Mouse (Mus musculus): ENCODE data around the gene Plin1.

Plin1 gene

DNA sequence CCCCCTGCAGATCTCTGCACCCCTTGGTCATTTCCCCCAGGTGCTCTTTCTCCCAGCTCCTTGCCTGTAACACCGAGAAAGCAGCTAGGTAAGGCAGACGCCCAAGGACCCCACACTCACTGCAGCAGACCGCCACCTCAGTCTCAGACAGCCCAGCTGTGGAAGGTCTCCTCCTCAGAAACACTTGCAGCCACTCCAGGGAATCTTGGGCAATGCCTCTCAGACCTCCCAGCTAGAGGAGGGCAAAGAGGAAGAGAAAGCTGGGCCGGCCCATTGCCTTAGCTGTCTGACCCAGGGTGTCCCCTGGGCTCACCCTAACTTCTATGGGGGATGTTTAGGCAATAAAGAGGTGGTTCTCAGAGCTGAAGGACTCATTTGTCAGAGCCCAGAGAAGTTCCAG, at the start of gene Plin1:
Gene Plin1 (minus strand): TSS at position 282 of the 400 bp plus-strand sequence.
- DNase-seq (ENCODE audit: low read depth, low spot score): no peak

DNA sequence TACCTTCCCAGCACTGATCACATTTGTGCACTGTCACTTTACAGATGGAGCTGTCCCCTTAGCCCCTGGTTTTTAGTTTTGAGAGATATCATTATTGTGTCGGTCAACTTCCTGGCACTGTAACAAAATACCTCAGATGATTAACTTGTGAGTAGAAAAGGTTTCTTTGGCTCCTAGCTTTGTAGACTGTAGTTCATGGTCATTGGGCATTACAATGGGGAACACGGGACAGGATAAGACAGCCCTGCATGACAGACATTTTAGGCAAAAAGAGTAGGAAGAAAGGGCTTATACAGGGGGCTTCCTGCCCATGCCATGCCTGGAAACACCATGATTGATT, 49.8 kb upstream of the Plin1 start:
- DNase-seq (ENCODE audit: low read depth, low spot score): no peak

DNA sequence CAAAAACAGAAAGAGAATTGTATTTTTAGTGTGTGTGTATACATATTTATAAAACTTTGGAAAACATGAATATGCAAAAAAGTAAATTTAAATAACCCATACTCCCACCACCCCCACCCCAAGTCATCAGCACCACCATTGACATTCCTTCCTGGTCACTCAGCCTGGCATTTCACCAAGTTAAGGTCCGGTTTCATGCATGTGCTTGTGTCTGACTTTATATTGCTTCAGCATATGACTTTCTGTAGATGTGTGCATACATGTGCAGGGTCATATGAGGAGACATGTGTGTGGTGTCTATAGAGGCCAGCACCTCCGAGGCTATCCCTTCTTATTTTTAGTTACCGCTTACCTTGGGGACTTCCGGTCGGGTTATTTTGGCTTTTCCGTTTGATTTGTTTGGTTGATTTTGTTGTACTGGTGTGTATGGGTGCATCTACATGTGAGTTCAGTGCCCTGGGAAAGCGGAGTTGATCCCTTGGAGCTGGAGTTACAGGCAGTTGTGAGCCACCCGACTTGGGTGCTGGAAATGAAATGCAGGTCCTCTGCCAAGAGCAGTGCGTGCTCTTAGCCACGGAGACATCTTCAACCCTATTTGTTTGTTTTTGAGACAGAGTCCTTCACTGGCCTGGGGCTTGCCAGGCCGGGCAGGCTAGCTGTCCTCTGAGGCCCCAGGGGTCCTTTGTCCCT, 49.3 kb upstream of the Plin1 start:
- DNase-seq (ENCODE audit: low read depth, low spot score): no peak

DNA sequence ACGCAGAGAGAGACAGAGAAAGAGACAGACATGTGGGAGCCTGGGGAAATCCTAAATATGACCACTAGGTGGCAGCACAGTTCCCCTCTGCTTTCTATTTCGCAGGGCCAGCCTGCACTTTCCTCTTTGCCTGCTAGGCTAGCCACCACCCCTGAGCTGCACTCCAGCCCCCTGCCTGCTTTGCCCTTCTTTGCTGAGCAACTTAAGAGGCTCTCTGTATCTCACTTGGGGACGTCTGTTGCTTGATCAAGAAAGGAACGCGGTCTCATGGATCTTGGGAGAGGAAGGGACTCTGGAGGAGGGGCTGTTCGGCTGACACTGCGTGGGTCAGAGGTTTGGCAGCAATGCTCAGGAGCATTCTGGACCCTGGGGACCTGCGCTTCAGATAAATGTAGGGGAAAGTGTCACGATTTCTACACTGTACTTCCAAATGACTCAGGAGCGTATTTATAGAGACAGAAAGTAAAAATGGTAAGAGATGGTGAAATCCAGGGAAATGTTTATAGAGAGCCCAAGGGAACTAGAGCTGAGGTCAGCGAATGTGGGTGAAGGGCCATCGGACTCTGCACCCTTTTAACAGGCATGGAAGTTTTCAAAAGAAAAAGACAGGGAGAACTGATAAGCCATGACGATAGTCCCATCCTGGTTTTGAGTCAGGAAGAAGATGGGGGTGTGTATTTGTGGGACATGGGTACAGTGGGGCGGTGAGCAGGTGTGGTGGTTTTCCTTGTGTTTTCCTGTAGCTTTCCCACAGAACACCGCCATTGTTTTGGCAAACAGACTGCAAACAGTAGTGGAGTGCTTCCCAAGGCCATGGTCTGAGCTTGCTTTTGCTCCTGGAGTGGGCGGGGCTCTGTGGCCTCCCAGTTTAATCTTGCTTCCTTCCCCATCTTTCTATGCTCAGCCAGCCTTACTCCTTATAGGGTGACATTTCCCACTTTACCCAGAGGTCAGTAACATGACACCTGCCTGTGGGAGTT, 48.2 kb upstream of the Plin1 start:
- DNase-seq (ENCODE audit: low read depth, low spot score): peak; percentile 32

DNA sequence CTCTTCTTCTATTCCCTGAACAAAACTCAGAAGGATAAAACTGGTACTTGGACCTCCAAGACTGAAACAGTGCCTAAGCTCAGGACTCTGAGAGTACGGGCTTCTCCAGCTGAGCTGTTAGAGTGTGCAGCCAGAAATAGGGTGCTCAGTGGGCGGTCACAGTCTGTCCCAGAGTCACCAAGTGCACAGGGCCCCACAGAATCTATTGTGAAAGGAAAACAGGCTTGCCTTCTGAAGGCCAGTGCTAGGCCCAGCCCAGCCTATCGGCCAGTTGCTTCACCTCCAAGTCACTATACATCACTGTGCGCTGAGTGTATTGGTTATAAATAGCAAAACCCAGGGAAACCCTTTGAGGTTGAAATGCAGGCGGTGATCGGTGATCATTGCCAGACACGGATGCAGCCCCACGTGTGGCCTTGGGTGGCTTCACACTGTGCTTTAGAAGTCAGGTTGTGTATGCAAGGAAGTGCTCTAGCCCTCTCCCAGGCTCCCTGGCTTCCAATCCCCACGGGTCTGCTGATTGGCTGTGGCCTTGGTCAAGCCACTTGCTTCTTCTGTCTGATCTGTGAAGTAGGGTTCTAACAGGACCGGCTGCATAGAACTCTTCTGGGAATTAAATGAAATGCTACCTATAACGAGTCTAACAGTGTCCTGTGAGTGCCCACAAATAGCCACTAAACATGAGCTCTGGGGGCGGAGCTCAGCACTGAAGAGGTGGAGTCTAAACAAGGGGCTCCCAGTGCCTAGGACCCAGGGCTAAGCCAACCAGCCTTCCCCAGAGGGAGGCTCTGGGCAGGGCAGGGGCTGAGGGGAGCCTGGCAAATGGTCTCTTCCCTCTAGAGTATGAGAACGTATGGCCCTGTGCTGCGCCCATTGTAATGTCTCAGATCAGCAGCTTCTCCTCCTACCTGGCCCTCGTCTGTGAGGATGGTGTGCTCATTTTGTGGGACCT, 39.1 kb upstream of the Plin1 start:
- no peak for DNase-seq (ENCODE audit: low read depth, low spot score)

DNA sequence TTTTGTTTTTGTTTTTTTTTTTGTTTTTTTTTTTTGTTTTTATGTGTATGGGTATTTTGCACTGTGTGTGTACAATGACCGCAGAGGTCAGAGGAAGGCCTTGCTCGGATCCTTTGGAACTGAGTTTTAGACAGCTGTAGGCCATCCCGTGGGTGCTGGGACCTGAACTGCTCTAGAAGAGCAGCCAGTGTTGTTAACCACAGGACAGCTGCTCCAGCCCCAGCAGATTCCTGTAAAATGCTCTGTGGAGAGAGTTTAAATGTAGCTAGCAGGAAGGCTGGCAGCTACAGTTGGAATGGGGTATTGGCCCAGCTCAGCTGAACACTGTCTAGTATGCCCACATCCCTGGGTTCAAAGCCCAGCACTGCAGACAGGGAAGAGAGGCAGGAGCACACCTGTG, 37.0 kb upstream of the Plin1 start:
- DNase-seq (ENCODE audit: low read depth, low spot score): no peak

DNA sequence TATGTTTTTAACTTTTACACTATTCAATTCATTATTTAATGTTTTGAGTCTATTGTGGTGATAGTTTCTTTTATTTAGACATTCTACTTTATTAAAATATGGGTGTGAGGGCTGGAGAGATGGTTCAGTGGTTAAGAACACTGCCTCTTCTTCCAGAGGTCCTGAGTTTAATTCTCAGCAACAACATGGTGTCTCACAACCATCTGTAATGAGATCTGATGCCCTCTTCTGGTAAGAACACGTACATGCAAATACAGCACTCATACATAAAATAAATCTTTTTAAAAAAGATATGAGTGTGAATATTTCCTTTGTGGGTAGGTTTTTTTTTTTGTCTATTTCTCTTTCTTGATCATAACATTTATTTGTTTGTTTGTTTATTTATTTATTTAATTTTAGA, 33.3 kb upstream of the Plin1 start:
- no peak for DNase-seq (ENCODE audit: low read depth, low spot score)

DNA sequence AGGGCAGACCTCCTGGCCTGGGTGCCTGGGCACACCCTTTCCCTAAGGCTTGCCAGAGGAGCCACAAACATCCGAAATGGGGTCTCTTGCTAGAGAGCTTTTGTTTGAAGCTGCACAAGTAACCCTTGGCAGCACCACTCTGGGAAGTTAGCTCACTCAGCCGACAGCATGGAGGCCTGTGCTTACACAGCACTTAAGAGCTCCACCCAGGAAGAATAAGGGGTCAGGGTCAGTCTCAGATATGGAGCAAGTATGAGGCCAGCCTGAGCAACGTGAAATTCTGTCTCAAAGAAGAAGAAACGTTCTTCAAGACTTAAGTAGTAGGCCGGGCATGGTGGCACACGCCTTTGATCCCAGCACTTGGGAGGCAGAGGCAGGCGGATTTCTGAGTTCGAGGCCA, 29.4 kb upstream of the Plin1 start:
- no peak for DNase-seq (ENCODE audit: low read depth, low spot score)

DNA sequence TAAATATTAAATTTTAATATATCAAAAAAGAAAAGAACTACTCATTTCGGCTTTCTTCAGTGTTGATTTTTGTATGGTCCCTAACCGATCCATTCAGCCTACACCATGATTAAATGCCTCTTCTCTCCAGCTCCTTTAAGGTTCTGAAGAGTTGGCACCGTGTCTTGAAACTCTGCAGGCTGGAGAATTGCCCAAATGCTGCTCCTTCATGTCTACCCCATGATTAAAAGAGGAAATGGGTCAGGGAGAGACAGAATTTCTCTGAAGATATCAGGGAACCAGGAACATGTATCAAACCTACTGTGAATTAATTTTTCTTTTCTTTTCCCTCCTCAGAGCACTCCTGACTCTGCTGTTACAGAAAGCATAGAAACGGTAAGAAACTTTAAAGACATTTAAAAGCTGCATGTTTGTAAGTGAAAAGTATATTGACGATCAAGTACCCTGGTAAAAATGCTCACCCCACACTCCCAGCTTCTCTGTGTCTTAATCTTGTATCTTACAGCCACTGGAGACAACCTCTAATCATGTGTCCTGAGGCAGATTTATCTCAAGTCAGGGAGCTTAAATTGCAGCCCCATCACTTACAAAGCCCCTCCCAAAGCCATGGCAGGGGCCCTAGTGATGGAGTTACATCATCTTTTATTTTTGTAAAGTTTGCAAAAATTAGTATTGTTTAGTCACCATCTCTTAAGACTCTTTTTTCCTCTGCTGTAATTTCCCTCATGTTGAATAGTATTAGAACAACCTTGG, 28.6 kb upstream of the Plin1 start:
- DNase-seq (ENCODE audit: low read depth, low spot score): no peak

DNA sequence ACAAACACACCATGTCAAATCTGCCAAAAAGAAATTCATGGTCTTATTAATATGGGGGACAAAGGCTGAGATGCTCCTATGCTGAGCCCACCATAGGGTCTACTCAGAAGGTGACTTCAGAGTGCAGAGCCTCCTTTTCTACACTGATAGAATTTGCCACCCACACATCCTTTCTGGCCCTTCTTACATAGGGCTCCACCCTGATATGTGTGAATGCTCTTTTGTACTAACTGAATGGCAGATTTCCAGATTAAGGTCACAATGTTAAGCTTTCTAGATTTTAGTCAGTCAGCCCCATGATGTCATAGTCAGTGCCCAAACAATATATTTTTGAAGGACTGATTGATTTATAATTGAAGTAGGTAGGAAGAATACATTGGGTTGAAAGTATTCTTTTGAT, 27.1 kb upstream of the Plin1 start:
- no peak for DNase-seq (ENCODE audit: low read depth, low spot score)

DNA sequence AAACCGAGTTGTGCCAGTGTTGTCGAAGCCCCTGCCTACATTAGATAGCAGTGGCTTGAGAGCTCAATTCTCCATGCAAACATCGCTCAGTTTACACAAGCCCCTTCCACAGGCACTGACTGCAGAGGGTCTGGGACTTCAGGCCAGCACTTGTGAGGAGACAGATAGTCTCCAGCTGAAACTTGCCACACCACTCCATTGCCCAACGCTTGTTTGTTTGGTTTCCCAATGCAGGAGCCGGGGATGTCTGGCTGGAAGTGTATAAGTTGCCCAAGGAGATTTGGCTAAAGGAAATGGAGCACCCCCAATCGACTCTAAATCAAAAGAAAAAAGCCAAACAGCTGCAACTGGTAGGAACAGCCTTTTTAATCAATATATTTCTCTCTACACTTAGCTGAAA, 25.5 kb upstream of the Plin1 start:
- no peak for DNase-seq (ENCODE audit: low read depth, low spot score)

DNA sequence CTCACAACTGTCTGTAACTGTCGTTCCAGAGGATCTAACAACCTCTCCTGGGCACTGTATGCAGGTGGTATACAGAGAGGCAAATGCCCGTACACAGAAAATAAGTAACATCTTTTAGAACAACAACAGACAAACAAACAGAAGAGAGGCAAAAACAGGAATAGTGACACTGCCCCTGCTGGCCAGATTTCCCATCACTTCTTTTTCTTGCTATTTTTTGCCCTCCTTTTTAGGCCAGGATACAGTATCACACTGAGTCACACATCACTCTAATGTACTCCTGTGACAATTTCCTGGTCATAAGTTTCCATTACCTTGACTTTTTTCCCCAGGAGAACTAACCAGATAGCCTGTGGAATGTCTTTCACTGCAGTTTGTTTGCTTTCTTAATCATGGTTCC, 23.6 kb upstream of the Plin1 start:
- no peak for DNase-seq (ENCODE audit: low read depth, low spot score)

DNA sequence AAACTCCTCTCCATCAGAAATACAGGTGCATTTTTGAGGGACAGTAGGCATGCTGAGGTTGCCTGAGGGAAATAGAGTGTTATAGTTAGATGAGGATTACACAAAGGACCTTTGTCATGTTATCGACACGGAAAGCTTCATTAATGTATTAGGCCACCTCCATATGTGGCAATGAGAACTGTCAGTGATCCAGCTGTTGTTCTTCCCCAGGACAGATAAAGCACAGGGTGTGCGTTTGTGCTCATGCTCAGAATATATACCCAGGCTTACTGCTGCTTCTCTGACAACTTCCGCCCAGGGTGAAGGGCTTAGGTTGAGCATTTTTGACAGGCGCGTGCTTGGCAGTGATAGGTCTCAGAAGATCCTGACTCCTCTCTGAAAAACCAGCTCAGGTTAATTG, 16.8 kb upstream of the Plin1 start:
- no peak for DNase-seq (ENCODE audit: low read depth, low spot score)

DNA sequence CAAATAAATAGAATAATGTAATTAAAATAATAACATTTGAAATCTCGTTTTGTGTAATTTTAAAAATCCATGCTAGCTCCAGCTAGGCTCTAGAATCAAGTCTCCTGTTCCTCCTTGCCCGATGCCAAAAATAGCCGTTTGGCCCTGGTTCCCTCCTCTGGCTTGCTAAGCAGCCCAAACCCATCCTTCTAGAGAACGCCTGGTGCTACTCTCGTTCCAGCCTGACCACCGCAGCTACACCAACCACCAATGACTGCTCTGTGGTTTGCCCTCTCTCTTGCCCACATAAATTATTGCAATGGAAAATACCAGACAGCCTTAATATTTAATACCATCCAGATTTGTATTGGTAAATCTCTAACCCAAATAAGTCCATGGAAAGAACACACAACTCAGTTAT, 15.0 kb upstream of the Plin1 start:
- no peak for DNase-seq (ENCODE audit: low read depth, low spot score)

DNA sequence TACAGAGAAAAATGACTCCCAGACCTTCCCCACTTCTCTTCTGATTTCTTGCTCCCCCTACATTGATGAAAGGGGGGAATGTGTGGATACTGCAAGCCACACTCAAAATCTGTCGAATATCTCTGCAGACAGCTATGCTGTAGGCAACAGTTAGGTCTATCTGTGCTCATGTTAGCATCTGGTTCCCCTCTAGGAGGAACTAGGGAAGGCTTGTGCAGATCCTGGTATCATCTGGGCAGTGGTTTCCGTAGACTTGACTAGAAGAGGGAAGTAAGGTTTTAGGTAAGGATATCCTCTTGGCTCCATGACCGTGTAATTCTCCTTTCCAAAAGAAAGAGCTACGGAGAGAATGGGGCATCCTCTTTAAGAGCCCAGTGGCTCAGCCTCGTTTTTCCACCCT, 11.9 kb upstream of the Plin1 start:
- no peak for DNase-seq (ENCODE audit: low read depth, low spot score)

DNA sequence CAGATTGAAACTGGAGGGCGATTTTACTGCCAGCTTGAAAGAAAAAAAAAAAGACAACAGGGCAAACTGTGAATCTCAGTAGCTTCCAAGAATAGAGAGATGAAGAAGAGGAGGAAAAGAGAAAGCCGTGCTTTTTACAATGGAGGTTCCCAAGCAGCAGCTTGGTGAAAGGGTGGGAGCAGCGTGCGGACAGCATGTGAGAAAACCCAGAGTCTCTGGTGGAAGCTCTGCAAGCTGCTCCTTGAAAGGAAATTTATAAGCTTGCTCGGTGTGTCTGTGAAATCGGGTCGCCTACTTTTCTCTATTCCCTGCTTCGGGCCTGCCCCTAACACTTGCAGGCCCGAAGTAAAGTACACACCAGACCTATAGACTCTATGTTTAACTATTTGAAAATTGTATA, 11.3 kb upstream of the Plin1 start:
- DNase-seq (ENCODE audit: low read depth, low spot score): no peak

DNA sequence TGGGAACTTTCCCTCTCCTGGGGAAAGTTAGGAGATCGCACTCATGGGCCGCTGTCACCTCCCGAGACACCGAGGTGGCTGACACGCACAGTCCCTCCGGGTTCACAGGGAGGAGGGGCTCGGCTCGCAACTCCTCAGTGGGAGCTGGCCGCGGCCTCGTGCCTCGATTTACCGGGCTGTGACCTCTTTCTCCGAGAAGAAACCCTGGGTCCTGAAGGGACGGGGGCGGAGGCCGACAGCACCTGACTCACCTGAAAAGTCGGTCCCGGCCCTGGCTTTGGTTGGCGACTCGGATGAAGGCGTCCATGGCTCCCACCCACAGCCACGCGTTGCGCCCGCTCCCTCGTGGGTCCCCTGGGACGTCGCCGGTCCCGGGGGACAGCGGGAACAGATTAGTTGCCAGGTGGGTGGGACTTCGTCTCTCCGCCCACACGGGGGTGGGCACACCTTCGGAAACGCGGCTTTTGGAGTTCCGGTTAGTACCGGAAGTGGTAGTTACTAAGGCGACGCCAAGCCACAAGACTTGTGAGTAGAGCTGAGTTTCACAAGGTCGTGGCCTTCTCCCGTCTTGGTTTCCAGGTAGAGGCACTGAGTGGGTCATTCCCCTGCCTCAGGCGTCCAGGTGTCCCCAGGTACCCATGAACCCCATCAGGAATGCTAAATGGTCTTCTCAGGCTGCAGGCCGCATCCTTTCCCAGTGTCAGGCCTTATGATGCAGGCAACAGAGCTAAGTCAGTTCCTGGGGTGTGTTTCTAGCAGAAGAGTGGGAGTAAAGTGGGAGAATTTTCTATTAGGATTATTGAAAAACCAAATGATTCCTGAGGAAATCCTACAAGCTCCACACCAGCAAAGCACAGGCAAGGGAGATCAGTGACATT, 10.2 kb upstream of the Plin1 start, which contains the start of the genes Pex11a and Wdr93:
Gene Pex11a (minus strand): TSS at position 473 of the 878 bp plus-strand sequence.
Gene Wdr93 (plus strand): TSS at position 505 of the 878 bp plus-strand sequence.
- DNase-seq (ENCODE audit: low read depth, low spot score): no peak

DNA sequence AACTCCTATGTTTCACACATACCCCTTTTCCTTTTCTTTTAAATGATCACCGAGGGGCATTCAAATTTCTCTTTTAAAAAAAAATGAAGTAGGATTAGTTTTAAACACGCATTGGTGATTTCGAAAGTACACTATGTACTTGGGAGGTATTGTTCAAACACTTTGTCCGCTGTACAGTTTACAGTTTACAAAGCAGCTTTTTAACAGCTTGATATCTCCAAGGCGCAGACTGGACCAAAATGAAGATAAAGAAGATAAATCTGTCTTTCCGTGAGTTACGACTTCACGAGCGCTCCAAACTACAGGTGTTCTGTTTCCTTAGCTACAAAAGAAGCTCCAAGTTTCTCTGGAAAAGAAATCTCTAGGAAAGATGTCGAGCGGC, 9.6 kb upstream of the Plin1 start:
- no peak for DNase-seq (ENCODE audit: low read depth, low spot score)

DNA sequence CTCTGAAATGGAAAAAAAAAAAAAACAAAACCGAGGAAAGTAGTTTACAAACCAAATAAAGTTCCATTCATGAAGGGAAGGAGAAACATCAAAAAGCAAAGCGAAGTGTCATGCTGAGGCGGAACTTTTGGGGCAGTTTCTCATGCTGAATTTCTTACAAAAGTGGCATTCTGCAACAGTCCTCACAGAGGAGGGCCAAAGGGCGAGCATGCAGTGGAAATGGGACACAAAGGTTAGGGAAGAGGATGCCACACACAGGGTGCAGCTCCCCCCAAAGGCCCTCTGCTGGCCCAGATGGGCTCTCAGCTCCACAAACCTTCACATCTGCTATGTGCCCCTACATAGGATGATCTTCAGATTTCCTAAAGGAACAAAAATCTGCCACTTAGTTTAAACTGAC, 7.6 kb upstream of the Plin1 start:
- no peak for DNase-seq (ENCODE audit: low read depth, low spot score)

DNA sequence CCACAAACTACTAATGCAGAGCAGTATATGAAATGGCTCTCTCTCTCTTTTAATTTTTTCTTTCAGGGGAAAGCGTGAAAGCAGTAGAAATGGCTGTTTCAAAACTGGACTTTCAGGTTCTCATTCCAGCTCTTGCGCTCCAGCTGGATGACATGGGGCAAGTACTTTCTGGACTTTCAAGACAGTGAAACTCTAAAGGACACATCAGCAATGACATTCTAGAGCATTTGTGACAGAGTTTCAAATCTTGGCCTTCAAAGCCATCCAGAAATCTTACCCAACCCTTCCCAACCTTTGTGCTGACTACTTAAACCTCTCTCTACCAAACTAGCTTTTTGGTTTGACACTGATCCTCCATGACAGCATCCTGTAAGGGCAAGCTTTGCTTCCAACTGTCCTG, 6.2 kb upstream of the Plin1 start:
- no peak for DNase-seq (ENCODE audit: low read depth, low spot score)

All from c-Kit-negative CD71-positive TER-119-positive erythroid progenitor cells, embryonic 14.5 days (primary cell).